Mouse (Mus musculus) R1 (cell line): ENCODE data around the gene Mepce.
A peak's percentile ranks its signal among the peaks of the same experiment; 100 is the strongest.
"Not testable (repeated sequence)": the region's sequence is repeated elsewhere in the genome, so short reads cannot be mapped to it uniquely, and the experiment has no call there.

Experiments used
- DNase-seq: peaks from one replicate; pipeline ENCODE4 v3.0.0-alpha.2; 2018; ENCODE audit warnings: low read depth, low spot score

The Mepce gene

DNA sequence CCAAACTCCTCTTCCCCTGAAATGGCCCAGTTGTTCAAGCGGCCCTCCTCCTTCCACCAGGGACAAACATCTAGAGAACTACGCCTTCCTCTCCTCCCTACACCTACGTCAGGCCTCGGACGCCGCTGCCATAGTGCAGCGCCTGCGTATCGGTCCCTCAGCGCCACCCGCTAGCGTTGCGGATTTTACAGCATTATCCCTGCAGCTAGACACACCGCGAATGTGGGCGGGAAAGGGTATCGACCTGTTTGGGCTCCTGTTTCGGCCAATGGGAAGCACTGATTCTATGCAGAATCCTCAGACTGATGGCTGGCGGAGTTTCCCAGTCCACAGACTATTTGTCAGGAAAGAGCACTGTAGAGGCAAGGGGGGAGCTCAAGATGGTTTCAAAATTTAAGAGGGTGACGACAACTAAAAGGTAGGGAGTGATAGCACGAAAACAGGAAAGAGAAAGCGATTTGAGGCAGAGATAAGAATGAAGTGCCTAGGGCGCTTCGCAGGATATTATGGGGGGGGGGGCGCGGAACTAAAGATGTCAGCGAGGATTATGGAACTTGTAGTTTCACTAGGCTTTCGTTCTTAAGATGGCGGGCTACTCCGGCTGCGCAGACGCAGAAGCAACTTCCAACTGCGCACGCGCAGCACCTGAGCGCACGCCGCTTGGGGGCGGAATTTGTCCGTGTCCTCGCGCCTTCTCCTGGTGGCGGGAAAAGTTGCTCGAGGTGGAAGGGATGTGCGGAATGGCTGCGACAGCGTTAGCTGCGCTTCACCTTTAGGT, at the start of gene Mepce, which contains the start of gene Zcwpw1:
Mepce (minus strand) TSS at position 505 of the 778 bp plus-strand sequence.
Zcwpw1 (plus strand) TSS at position 648 of the 778 bp plus-strand sequence.
- DNase-seq = peak; percentile 96

DNA sequence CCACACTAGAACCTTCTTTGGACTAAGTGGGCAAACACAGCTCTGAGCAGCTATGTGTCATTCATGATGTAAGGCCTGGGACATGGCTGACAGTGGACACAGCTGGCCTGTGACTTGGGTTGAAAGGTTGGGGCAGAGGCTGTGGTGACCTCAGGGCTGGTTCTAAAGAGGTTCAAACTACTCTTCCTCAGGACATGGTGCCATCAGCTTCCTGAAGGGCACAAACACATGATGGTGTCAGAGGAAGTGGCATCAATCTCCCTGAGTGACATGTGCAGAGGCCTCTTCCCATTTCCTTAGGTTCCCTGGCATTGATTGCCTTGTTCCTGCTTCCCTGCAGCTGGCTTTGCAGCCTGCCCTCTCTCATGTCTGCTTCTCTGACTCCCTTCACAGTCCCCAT, 49.7 kb upstream of the Mepce start:
- not testable (repeated sequence) for DNase-seq

DNA sequence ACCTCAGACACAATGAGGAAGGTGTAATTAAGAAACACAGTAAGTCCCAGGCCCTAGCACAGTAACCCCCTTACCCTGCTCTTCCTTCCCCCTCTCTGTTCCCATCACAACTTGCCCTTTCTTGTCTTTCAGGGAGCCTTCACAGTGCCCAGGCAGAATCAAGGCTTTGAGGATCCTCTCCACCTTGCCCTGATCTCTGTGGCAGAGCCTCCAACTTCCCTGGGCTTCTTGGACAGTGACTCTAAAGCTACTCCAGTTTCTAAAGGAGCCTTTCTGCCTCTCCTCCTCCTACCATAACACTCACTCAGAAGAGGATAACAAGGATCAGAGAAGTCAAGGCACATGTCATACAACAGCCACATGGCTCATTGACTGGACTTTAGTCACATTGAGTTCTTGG, 49.2 kb upstream of the Mepce start:
- DNase-seq = no peak

- DNase-seq = not testable (repeated sequence)
These were observed 48.6 kb upstream of the Mepce start, which contains the start of gene Pilra for GRCm38 (mm10) chr5:137835966-137836520. Gene Pilra (minus strand): TSS chr5:137836281.

DNA sequence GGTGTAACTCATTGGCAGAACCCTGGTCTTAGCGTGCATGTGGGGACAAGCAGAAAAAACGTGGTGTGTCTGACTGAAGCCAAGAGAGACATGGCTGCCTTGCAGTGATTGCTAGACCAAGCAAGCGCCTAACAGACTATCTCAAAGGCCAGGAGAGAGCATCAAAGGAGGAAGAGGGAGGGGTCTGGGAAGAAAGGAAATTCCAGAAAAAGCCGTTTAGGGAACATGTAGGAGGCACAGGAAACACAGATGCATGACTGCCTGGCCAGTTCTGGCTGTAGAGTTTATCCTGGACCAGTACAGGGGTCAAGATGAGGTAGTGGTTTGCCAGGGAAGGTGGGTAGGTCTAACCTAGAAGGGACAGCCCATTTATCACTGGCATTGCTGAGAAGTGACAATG, 46.0 kb upstream of the Mepce start:
- DNase-seq = no peak

DNA sequence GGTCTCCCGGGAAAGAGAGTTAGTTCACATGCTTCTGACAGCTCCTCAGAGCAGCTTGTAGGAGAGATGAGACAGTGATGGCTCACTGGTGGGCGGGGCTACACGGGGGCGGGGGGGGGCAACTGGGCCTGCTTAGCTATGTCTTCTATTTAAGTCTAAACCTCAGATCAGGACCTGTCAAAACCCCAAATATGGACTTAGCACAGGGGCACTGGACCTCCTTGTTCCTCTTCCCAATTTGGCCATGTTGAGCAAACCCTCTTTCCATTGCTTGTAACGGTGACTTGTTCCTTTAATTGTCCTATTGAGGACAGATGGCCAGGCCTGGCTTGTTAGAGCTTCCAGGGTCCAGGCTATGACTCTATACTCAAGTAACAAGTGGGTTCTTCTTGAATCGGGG, 44.1 kb upstream of the Mepce start:
- DNase-seq = no peak

- no peak for DNase-seq
These were observed 43.7 kb upstream of the Mepce start for GRCm38 (mm10) chr5:137831106-137831505.

- DNase-seq = no peak
These were observed 42.8 kb upstream of the Mepce start for GRCm38 (mm10) chr5:137830238-137830637.

GRCm38 (mm10) chr5:137828694-137829093, 41.2 kb upstream of the Mepce start:
- DNase-seq = peak; percentile 13

DNA sequence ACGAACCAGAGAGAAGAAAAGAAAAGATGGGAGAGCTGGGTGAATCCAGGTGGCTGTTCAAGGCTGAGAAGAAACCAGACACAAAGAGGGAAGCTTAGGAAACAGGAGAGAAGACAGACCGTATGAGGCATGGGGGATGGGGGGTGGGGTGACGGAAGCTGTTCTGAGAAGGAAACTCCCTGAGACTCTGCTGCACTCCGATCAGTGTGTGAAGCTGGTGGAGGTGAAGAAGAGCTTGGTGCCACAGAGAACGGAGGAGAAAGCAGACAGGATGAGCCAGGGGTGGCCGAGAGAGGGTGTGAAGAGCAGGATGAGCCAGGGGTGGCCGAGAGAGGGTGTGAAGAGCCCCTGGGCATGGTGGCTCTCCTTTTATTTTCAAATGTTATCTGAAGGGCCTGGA, 39.0 kb upstream of the Mepce start:
- DNase-seq = no peak

DNA sequence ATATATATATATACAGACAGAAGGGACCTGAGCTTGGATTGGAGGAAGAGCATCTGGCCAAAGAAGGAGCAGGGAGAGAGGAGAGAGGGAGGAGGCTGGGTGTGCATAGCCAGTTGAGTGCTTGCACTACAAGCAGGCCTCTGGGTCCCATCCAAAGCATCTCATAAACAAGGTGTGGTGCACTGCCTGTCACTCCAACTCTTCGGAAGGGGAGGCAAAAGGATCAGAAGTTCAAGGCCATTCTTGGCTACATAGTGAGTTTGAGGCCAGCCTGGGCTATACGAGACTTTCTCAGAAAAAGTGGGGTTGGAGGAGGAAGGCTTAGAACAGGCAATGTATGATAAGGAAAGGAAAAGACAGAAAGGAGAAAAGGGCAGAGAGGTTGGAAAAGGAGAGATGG, 38.5 kb upstream of the Mepce start:
- DNase-seq = no peak

- DNase-seq = no peak
These were observed 37.6 kb upstream of the Mepce start for GRCm38 (mm10) chr5:137825030-137825429.

- no peak for DNase-seq
These were observed 36.1 kb upstream of the Mepce start for GRCm38 (mm10) chr5:137823455-137824045.

DNA sequence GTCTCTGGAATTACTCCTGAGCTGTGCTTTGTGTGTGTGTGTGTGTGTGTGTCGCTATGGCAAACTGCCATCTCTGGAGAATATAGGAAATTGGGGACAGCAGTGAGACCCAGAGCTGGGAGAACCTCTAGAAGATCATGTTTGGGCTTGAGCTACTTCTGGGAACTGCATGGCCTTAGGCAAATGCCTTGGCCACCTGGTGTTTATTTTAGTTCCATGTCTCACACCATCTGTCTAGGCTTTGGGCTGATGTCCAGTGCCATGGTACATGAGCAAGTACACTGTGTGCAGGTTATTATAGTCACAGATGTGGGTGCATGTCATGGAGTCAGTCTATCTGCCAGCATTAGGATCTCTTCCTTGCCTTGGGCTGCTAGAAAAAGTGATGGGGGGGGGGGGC, 35.1 kb upstream of the Mepce start:
- DNase-seq = no peak

- no peak for DNase-seq
These were observed 34.7 kb upstream of the Mepce start for GRCm38 (mm10) chr5:137822126-137822525.

DNA sequence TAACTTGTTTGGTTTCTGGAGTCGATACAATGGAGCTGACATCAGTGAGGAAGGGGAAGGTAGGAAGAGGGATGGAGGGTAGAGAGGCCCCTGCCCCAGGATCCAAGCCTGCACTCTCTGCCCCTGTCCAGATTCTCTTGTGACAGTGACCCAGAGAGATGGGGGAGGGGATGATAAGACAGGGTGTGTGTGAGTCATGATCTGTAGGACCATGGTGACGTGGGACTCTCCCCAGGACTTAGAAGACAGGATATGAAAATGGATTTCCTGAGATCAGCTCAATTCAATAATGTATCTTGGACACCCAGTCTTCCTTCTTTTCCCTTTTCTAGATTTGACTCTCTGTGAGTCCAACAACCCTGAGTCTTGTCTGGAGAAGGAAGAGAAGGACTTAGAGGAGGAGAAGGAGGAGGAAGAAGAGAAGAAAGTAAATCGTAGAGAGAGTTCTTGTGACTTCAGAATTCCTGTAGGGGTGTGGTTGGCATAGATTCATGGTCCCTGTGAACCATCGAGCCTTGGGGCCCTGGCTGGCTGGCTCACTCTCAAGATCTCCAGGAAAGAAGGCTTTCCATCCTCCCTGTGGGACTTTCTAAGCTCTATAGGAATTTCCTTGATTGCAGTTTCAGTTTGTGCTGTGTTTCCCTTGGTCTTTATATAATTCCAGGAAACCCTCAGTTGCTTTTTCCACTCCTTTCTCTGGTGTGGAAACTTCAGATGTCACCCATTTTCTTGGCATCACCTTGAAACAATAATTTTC, 30.2 kb upstream of the Mepce start:
- no peak for DNase-seq

GRCm38 (mm10) chr5:137808316-137808715, 20.9 kb upstream of the Mepce start:
- DNase-seq = no peak

GRCm38 (mm10) chr5:137806158-137806557, 18.7 kb upstream of the Mepce start:
- DNase-seq = no peak

GRCm38 (mm10) chr5:137800917-137801316, 13.5 kb upstream of the Mepce start:
- no peak for DNase-seq

- DNase-seq = no peak
These were observed 9.2 kb upstream of the Mepce start for GRCm38 (mm10) chr5:137796606-137797005.

DNA sequence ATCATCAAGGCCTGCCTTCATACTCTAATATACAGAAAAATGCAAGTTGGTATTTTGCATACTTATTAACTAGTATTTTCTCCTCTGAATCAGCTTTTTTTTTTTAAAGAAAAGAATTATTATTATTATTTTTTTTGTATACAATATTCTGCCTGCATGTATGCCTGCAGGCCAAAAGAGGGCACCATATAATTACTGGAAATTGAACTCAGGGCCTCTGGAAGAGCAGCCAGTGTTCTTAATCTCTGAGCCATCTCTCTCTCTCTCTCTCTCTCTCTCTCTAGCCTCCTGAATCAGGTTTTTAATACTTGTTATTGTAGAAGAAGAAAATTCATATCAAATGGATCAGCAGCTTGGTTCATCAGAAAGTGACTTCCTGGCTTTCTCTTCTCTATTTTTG, 4.1 kb upstream of the Mepce start:
- no peak for DNase-seq

GRCm38 (mm10) chr5:137788946-137789531, 1.6 kb upstream of the Mepce start:
- no peak for DNase-seq
